Mouse (Mus musculus) mouse embryonic stem cell (cell line): ENCODE results near the gene Dcn.

Experiments
- in situ Hi-C, 2 experiments: fragments of 300-500 bp; cut with MboI; formaldehyde crosslinking; loops; 1 replicate in 1 of 2; 3 replicates in 1 of 2; pipeline ENCODE4 v1.14.3; 2019 to 2020; ENCODE audit warnings: low sequenced_read_pairs in 2 of 2, low pct_unique_long_range_greater_than_20kb in 1 of 2, mixed read lengths in 1 of 2; ENCODE audit not compliant: unreplicated experiment in 1 of 2

Gene Dcn

DNA sequence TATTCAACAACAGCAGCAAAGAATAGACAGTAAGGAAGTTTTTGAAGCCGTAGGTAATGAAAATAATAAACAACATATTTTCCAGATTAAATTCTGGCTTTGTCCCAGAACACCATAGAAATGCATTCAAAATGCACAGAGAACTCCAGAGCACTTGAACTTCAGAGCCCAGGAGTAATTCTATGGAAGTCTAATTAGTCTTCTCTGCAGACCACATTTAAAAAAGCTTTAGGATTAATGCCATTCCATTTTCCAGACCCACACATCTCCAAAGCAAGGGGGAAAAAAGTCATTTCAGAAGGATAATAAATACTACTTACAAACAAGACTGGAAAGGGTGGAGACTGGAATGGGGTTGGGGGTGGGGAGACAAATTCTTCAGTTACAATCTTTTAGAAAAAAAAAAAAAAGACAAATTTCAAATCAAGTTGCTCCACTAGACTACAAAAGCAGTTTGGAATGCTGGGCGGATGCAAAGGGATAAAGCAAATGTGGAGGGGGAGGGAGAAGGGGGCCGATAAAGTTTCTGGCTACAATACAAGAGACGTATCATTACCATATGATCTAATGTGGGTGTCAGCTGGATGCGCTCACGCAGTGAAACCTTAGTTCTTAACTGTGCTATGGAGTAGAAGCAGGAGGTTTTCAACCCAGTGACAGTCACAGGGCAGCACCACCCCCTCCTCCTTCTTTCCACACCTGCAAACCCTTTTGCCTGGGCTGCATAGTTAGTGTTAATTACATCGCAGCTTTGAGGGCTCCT is at the start of gene Dcn:
Gene Dcn, plus strand, starts transcription at position 606 of the 763 bp plus-strand sequence.
- in situ Hi-C loops, result no loop called here

DNA sequence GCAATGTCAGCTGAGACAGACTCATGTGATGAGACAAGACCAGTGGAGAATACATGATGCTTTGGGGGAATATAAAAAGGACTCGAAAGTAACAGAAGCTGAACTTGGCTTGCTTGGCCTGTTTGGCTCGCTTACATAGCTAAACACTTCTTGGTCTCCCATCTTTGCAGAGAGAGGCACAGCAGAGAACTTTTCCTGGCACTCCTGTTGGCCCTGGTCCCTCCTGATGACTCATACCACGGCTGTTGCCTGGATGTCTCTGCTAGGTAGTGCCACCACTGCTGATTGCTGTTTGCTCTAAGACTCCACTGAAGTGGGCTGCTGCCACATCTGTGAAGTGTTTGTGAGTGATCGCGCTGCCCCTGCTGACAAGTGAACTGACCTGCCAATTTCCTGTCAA is 42.7 kb upstream of the Dcn start:
- in situ Hi-C loops, result no loop called here

DNA sequence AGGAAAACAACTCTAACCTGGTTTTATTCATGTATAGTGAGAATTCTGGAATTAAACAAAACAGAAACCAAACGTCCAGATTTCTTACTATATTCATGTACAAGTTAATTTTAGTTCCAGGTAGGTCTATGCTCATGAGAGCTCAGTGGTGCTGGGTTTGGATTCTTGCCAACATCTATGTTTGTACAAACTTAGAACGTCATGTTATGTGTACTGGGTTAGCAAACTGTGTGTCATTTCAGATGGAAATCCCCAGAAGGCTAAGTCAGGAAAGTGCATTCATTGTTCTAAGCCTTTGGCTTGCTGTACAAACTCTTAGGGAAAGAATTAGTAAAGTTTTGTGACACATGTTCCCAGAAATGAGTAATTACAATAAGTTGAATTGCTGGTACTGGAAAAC is 37.1 kb upstream of the Dcn start:
- in situ Hi-C loops, result no loop called here

DNA sequence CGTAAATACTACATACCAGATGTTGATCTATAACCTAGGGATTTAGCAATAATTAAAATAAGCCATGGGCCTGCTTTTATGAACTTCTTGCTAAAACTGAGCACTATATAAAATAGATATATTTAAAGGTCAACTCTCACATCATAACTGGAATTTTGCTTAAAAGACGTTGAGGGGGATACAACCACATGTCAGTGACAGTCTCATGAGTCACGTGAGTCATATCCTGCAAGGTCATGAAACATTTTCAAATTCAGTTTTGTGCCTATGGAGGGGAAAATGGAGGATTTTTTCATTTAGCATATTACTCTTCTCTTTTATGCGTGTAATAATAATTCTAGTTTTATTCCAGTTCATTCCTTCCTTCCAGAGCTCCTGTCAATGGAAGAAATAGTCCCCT is 32.9 kb upstream of the Dcn start:
- in situ Hi-C loops, result no loop called here

DNA sequence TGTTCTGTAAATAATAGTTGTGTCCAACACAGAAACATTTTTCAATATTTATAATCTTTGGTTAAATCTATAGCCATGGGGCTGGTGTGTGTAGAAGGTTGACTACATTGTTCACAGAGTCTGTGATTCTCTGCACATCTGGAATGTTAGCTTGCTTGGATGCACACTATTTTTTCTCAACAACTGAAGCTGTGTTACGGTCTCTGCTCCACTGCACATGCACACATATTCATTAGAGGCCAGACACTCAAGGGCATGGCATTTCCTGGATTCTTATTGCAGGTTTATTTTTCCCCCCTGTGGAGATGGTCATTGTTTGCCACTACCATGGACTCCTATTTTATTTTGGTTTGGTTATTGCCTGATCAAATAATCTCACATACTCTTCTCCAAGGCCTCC is 26.5 kb upstream of the Dcn start:
- in situ Hi-C loops, result no loop called here

DNA sequence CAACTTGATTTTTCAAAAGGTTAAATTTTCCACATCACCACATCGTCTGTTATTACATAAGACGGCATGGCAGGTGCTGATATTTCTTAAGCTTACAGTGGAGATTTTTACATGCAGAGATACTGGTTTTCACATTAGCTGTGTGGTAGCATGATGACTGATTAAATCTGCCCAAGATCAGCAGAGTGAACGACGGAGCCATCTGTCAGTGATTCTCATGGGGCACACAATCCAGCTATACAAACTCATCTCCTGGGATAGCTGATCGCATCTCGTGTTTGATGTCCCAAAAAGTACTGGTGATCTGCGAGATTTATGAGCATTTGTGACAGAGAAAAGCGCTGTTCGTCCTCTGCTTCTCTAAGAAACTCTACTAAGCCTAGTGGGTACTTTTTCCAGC is 25.9 kb upstream of the Dcn start:
- in situ Hi-C loops, result no loop called here

DNA sequence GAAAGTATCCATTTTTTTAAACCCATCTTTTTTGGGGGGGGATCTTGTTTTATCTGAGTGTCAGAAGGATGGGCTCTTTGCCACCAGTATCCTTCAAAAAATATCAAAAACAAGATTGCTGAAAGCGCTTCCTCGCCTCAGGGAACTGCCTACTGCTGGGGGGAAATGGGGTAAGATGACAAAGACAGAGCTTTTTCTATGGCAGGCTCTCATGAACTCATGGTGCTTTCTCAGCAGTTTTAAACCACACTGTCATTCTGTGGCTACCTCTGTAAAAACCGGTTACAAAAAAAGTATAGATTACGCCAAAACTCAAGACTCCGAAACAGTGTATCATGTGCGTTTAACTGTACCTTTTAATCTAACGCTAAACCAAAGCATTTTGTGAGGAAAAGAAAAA is 22.4 kb upstream of the Dcn start:
- in situ Hi-C loops, result no loop called here

DNA sequence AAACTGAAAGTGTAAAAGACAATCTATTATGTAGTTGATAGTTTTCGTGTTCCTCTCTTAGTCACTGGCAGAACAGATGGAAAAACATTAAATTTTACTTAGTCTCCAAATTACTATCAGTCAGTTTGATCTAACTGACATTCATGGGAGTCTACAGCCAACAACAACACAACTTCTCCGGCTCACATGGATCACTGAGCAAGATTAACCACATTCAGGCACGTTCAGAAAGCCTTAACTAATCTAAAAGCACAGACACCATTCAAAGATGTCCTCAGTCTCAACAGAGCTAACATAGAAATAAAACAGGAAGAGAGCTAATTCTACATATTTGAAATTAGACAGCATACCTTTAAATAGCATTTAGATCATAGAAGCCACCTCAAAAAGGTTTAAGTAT is 12.6 kb upstream of the Dcn start:
- in situ Hi-C loops, result no loop called here

DNA sequence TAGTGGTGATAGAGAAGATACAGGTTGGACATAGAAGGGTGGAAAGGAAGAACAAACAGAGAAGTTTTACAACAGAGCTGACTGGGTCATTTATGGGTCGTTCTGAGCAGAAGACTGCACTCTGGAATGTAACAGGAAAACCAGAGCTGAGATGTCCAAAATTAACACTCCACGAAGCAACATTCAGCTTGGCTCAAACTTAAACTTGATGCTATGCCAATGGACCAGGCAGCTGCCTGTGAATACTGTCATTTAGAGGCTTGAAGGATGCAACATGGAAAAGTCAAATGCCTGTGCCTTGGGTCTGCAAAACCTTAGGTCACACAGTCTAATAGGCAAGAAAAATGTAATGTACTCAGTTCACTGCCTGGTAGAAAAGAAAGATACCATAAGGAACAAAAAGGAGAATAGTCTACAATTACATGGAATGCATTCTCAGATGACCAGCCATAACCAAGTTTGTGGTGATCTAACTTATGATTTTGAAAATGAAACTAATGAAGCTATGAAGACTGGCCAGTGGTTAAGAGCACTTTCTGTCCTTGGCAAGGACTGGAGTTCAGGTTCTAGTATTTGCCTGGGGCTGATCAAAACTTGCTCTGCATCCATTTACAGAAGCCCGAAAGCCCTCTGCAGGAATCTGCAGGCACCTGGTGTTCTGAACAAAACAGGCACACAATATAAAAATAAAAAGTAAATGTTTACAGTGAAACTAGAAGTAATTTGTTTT is 9.8 kb upstream of the Dcn start:
- in situ Hi-C loops, result no loop called here

DNA sequence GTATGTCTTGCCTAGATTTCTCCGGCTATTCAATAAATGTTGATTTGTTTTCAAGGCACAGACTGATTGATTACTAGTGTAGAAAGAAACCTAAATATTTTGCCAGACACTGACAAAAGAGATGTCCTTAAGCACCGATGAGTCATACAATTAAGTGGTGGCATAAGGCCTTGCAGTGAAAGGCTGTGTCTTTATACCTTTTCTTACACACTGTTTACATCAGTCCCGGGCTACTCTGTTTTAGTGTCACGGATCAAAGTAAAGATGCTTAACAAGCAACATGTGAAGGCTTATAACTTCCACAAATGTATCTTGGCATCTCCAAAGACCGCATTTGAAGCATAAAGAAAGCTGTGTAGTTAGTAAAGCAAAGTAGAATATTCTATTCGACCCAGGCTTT is 3.9 kb upstream of the Dcn start:
- in situ Hi-C loops, result no loop called here

DNA sequence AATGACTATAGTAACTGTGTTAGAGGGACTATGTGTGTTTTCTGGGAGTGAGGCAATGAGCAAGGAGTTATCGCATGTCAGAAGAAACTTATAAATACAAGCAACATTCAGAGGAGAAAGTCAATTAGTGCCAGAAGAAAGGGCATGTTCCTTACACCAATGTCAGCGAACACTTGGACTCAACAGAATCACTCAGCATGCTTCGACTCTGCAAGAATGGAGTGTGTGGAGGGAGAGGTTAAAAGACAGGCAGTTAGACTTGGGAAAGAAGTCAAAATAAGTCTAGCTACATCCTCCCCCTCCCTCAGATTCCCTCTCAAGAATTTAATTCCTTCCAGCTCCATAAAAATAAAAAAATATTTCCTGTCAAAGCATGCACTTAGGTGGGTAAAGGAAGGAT is 1.1 kb upstream of the Dcn start:
- in situ Hi-C loops, result no loop called here

DNA sequence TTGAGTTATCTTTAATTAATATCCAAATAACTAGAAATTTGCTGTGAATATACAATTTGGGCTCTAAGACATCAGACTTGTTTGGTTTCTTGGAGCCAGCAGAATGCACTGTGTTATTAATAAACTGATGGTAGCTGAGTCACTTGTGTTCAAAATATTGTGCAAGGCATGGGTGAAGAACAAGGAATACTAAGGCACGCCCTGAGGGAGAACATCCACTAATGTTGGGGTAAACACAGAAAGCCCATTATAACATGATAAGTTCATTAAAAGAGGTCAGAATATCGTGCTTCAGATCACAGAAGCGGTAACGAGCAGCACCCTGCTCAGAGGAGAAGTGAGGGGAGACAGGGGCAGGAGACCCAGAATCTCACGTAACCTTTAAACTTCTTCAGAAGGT is 2.7 kb downstream of the Dcn start:
- in situ Hi-C loops, result no loop called here

DNA sequence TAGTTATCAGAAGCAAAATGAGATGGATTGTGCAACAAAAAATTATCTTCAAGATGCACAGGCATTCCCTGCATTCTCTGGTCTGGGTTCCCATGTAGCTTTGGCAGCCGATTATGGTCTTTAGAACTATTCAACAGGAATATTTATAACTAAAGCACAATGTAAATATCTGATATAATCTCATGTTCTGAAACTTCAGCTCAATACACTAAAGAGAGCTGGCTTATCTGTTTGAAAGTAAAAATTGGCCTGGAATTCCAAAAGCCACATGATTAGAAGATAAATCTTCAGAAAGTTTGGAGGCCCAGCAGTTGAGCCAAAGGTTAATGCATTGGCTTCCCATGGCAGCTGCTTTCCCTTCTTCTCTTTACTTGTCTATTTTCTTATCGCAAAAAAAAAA is 4.6 kb downstream of the Dcn start:
- in situ Hi-C loops, result no loop called here

DNA sequence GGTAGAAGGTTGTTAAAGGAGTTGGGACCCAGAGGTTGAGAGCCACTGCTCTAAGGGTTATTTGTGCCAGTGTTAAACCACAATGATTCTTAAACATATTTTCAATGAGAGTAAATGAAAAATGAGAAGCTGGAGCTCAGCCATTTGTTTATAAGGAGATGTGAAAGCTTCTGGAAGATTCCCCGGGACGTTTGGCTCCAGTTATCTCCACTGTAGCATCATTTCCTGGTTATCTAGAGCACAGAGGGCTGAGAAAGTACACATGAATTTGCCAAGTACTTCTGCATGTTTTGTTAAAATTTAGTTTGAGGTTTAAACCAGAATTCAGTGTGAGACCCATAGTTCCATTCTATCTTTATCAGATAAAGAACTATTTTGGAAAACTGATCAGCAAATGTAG is 5.7 kb downstream of the Dcn start:
- in situ Hi-C loops, result no loop called here

DNA sequence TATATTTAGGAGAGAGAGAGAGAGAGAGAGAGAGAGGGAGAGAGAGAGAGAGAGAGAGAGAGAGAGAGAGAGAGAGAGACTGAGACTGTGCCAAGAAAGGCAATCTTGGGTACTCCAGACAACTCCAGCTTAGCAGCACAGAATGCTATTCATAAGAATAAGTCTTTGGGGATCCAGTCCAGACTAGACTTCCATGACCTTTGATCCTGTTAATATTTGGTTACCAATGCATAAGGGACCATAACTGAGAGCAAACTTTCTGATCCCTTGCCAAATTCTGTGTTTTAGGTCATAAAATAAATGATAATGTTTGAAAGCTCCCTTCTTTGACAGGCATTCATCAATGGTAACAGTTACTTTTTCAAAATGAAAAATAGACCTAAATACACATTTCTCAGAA is 6.7 kb downstream of the Dcn start:
- in situ Hi-C loops, result no loop called here

DNA sequence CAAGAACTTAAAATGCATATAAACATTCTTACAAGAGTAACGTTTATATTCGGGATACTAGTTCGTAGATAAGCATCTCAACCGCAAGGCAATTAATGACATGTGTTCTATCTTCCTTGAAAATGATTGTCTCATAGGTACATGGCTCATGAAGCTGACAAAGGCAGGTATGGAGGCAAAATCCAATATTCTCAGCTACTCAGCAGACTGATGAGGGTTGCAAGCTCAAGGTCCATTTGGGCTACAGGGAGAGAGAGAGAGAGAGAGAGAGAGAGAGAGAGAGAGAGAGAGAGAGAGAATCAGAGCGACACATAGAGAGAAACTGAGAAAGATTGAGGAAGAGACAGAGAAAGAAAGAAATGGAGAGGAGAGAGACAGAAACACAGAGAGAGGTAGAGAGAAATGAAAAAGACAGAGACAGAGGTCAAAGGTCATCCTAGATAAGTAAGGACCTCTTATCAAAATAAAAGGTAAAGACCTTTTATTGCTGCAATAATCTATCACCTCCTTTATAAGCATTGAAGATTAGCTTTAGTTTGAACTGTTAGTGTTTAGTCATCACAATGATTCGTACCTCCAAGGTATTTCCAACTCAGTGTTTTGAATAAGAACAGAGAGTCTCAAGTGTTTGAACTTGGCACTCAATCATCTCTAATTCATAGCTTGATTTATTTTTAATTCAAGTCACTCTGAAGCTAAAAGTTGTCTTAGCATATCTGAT is 8.0 kb downstream of the Dcn start:
- in situ Hi-C loops, result no loop called here

DNA sequence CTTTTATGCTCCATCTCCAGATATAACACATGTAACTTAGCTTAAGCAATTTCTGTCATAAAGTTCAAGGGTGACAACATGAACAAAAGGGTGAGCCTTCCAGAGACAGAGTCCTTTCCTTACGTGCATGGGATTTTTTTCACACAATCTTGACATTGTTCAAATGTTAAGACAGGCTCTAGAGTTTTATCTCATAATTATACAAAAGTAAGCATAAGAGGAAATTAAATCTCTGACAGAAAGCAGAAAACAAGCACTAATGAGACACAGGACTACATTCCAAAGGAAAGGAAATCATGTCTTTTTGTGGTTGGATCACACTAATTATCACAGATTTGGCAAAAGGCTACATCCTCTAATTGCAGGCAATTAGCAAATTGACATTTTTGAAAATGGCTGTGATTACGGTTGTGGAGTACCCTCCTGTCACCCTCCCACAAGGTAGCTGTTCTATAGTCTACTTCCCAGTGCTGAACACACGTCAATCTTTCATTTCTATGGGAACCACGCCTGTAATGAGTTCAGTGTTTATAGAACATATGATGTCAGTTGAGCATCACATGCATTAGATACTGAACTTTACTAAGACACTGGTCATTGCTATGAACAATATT is 13.1 kb downstream of the Dcn start:
- in situ Hi-C loops, result no loop called here

DNA sequence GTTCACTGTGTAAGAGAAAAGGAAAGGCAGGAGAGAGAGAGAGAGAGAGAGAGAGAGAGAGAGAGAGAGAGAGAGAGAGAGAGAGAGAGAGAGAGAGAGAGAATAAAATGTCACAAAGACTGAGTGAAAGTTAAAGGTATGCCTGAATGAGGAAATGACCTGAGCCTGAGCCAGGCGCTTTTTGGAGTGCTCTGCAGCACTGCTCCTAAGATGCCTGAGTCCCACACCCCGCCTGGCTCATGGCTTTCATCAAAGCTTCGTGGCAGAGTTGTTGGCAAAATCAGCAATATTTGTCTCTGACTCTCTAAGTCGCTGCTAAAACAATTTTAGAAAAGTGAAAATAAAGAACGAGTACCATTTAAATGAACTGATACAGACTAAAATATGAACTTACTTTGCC is 18.2 kb downstream of the Dcn start:
- in situ Hi-C loops, result no loop called here

DNA sequence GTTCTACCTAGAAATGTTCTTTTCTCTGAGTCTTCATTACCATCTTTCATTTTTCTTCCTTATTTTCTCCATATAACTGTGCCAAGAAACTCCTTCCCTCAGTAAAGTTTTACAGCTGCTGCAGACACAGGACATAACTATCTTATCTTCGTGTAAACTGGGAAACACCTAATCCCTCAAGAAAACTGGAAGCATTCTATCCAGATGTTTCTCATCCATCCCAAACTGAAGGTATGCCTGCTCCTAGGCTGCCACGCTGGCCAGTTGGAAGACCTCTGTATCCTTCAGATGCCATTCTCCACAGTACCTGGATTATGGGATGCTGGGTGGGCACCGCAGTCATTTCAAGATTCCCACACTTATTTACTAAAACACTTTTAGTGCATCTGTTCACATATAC is 44.0 kb downstream of the Dcn start:
- in situ Hi-C loops, result no loop called here
